Mouse (Mus musculus): ENCODE results near the gene Map3k11. TPM values are rescaled to one million over a fixed set of nuclear protein-coding genes. Genes with fewer than 3 reads are reported as not detected.

The Map3k11 gene
- total and polyA plus RNA-seq, 3 experiments, result 20.8 to 31.9 (median 23.2) TPM

DNA sequence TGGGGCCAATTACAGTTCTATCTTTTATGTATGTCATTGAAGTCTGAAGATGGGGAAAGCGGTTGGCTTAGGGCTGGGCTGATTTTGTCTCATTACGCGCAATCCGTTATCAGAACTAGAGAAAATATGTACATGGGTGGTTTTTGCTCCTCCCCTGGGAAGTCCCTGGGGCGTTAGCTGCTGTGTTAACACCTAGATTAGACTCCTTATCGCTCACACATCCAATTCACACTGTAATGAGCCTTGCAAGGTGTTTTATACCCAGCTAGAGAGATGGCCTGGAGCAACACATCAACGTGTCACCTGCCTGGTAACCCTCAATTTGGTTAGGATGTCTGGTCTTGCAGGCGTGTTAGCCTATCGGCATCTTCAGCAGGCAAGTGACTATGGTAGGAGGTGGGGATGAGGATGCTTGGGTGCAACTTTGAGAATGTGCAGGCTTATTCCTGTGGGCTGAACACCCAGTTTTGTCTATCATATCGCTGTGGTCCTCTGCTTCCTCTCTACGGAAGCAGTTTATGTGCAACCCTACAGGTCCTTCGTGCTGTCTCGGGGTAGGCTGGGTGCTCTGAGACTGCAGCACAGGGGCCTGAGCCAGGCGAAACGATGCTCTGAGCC lies 38.5 kb downstream of the Map3k11 start:
- Histone ChIP-seq H3K9ac (ENCODE audit: low read depth, low read length) (peak overlapping the region; percentile 37), H3K4me1 (ENCODE audit: control insufficient read depth, insufficient read depth, low read length) (peaks cover 26% of the 10 kb centered on the region), H3K27me3 (ENCODE audit: control insufficient read depth, insufficient read depth, low read length) (no peaks in the 10 kb centered on the region), H3K36me3 (ENCODE audit: control insufficient read depth, insufficient read depth, low read length) (no peaks in the 10 kb centered on the region), H3K27ac (peak overlapping the region; percentile 95), H3K79me2 (replicated peaks; ENCODE audit: control insufficient read depth, insufficient read depth, low read length) (no peaks in the 10 kb centered on the region), H3K4me3 (peak overlapping the region; percentile 73)
- intact Hi-C loops (cut with DNase I), result loop anchor here (1.0 to 5.0 kb wide), 5 partner anchors 35 to 400 kb away; partner anchors contain the start of genes Kat5 and Snx15
- no peak for DNase-seq
- TF ChIP-seq POLR2A (IDR thresholded peaks at IDR 0.05; ENCODE audit: insufficient read depth, low read depth, low read length), result no peak
- no peak for TF ChIP-seq EP300 (IDR thresholded peaks at IDR 0.05; ENCODE audit: insufficient read depth, low read depth, low read length)
- TF ChIP-seq CTCF (IDR thresholded peaks at IDR 0.05), result no peak
- WGBS, result 36% methylated on average over 15 of the region's 15 CpGs

DNA sequence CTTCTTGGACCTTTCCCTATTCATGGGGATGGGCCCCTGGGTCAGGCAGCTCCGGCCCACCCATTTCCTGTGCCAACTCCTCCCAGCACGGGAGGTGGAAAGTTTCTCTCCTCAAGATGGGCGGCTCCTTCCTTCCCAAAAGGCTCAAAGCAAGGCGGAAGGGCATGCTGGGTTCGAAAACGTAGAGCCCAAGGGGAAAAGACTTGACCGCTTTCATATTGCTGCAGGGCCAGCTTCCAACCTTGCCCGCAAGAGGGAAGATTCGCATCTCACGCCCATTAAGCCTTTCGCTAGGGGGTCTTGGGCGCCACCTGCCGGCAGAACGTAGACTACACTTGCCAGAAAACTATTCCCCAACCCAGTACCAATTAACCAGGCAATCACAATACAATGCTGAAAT lies 39.2 kb downstream of the Map3k11 start:
- Histone ChIP-seq H3K4me1 (ENCODE audit: control insufficient read depth, insufficient read depth, low read length) (peaks cover 26% of the 10 kb centered on the region), H3K27ac (peak overlapping the region; percentile 95), H3K36me3 (ENCODE audit: control insufficient read depth, insufficient read depth, low read length) (no peaks in the 10 kb centered on the region), H3K9ac (ENCODE audit: low read depth, low read length) (peak overlapping the region; percentile 91), H3K4me3 (peak overlapping the region; percentile 73), H3K79me2 (replicated peaks; ENCODE audit: control insufficient read depth, insufficient read depth, low read length) (no peaks in the 10 kb centered on the region), H3K27me3 (ENCODE audit: control insufficient read depth, insufficient read depth, low read length) (no peaks in the 10 kb centered on the region)
- peak; percentile 93 for TF ChIP-seq EP300 (IDR thresholded peaks at IDR 0.05; ENCODE audit: insufficient read depth, low read depth, low read length)
- TF ChIP-seq CTCF (IDR thresholded peaks at IDR 0.05), result peak; percentile 96
- TF ChIP-seq POLR2A (IDR thresholded peaks at IDR 0.05; ENCODE audit: insufficient read depth, low read depth, low read length), result peak; percentile 45; the same call in 1 of the 2 replicates
- intact Hi-C loops (cut with DNase I), result loop anchor here (1.0 to 5.0 kb wide), 7 partner anchors 16 to 400 kb away; partner anchors contain the start of genes Kat5, Scyl1 and Snx15
- DNase-seq, result peak; percentile 90 to 95
- 2% methylated on average over 14 of the region's 14 CpGs for WGBS

DNA sequence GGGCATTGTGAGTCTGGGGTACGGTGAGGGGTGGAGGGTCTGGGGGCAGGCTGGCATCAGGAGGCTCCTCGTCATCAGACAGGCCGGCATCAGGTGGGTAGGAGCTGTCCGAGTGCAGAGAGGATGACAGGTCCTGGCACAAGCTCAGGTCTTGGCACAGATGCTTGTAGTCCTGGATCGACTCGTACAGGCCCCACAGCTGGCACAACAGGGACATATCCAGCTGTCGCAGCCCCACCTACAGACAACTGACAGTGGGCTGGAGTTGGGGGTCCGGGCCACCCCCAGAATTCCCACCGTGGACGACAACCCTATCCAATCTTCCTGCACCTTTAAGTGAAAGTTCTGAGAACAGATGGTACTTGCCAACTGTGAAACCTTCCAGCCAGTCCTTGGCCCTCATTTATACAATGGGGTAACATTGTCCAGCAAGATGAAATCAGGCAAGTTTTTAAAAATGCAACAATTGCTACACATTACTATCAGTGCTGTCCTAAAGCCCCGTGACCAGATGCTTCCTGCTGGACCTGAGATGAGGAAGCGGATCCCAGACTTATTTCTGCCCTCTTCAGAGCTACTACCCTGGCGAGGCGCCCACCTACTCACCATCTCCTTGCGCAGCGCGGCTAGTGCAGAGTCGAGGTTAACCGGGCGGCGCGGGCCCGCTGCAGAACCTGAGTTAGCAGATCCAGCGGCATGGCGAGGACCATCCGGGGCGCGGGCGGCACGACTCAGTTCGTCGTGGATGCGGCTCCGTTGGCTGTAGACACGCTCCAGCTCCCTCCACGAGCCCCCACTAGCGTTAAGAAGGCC lies 40.3 kb downstream of the Map3k11 start:
- H3K9ac ChIP-seq (ENCODE audit: low read depth, low read length), result peak overlapping the region; percentile 91
- WGBS, result 2% methylated on average over 37 of the region's 37 CpGs
- intact Hi-C loops (cut with DNase I), result loop anchor here (1.0 to 5.0 kb wide), 6 partner anchors 18 to 398 kb away; partner anchors contain the start of genes Kat5, Scyl1 and Snx15
- no peaks in the 10 kb centered on the region for H3K36me3 ChIP-seq (ENCODE audit: control insufficient read depth, insufficient read depth, low read length)
- TF ChIP-seq EP300 (IDR thresholded peaks at IDR 0.05; ENCODE audit: insufficient read depth, low read depth, low read length), result no peak
- TF ChIP-seq POLR2A (IDR thresholded peaks at IDR 0.05; ENCODE audit: insufficient read depth, low read depth, low read length), result no peak
- no peak for TF ChIP-seq CTCF (IDR thresholded peaks at IDR 0.05)
- peak overlapping the region; percentile 73 for H3K4me3 ChIP-seq
- DNase-seq, result peak; percentile 66 to 70
- H3K79me2 ChIP-seq (replicated peaks; ENCODE audit: control insufficient read depth, insufficient read depth, low read length), result no peaks in the 10 kb centered on the region
- H3K4me1 ChIP-seq (ENCODE audit: control insufficient read depth, insufficient read depth, low read length), result peaks cover 25% of the 10 kb centered on the region
- peak overlapping the region; percentile 95 for H3K27ac ChIP-seq
- no peaks in the 10 kb centered on the region for H3K27me3 ChIP-seq (ENCODE audit: control insufficient read depth, insufficient read depth, low read length)

DNA sequence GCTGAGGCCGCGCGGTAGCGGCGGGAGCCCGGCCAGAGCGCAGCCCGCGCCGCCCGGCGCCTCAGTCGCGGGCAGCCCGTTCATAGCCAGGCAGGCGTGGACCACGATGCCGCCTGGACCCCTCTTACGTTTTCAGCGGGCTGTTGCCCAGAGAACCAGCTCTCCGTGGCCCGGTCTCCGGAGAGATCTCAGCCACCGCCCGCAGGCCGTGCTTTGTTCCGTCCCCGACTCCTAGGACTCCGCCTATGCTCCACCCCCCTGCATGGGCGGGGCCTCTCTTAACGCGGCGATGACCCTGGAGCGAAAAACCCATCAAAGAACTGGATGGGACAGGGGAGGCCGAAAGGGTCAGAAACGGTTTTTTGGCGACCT lies 40.9 kb downstream of the Map3k11 start, which contains the start of gene Fam89b:
Gene Fam89b, minus strand, starts transcription at position 210 of the 372 bp plus-strand sequence.
- H3K36me3 ChIP-seq (ENCODE audit: control insufficient read depth, insufficient read depth, low read length), result no peaks in the 10 kb centered on the region
- under 1% methylated on average over 37 of the region's 37 CpGs for WGBS
- intact Hi-C loops (cut with DNase I), result loop anchor here (2.0 to 5.0 kb wide), 5 partner anchors 41 to 398 kb away; partner anchors contain the start of genes Kat5, Scyl1 and Snx15
- peak within 1 kb of the TSS; percentile 73 for H3K4me3 ChIP-seq
- TF ChIP-seq CTCF (IDR thresholded peaks at IDR 0.05), result 0 out of 2 replicates have a peak, but pooled peaks have one; percentile 3
- peak; percentile 96 for TF ChIP-seq POLR2A (IDR thresholded peaks at IDR 0.05; ENCODE audit: insufficient read depth, low read depth, low read length)
- TF ChIP-seq EP300 (IDR thresholded peaks at IDR 0.05; ENCODE audit: insufficient read depth, low read depth, low read length), result 0 out of 2 replicates have a peak, but pooled peaks have one; percentile 41
- DNase-seq, result peak; percentile 93 to 95
- H3K79me2 ChIP-seq (replicated peaks; ENCODE audit: control insufficient read depth, insufficient read depth, low read length), result no peaks in the 10 kb centered on the region
- peaks cover 20% of the 10 kb centered on the region for H3K4me1 ChIP-seq (ENCODE audit: control insufficient read depth, insufficient read depth, low read length)
- H3K27me3 ChIP-seq (ENCODE audit: control insufficient read depth, insufficient read depth, low read length), result no peaks in the 10 kb centered on the region
- peak within 1 kb of the TSS; percentile 91 for H3K9ac ChIP-seq (ENCODE audit: low read depth, low read length)
- H3K27ac ChIP-seq, result peak within 1 kb of the TSS; percentile 95

DNA sequence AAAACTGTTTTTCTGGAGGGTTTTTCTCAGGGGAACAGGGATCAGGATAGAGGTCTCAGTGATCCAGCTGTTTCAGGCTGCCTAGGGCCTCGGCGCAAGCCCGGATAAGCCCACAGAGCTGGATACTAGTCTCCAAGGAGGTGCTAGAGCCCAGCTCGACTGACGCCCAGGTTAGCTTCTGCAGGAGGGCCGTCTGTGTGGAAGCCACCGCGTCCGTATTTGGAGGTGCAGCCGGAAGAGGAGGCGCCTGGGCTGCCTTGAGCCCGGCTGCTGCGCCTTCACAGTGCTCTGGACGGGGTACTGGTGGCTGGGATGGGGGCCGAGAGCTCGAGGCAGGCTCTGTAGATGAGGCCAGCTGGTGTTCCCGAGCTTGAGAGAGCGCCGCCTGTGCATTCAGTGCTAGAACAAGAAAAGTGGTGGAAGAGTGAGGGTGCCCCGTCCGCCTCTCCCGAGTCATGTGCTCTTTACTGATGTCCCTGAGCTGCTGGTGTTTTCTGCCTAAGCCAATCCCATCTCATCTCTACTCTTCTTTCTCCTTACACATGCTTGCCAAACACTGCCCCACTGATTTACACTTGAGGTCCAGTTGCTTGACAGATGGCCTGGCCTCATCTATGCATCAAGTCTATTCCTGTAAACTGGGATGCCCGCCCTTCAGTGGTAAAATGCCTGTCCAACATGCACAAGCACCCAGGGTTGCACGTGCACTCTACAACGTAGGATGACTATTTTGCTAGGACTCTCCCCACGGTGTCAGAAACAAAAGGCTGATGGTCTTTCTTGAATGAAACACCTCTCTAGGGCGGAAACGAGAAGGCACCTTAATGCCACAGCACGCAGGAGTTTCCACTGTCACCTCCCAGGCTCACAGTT lies 42.0 kb downstream of the Map3k11 start:
- Histone ChIP-seq H3K4me1 (ENCODE audit: control insufficient read depth, insufficient read depth, low read length) (peaks cover 19% of the 10 kb centered on the region), H3K27ac (no peak overlapping the region; the same call in 1 of the 2 replicates), H3K4me3 (peak overlapping the region; percentile 78), H3K79me2 (replicated peaks; ENCODE audit: control insufficient read depth, insufficient read depth, low read length) (no peaks in the 10 kb centered on the region), H3K9ac (ENCODE audit: low read depth, low read length) (0 out of 2 replicates have a peak overlapping the region, but pooled peaks have one; percentile 55), H3K36me3 (ENCODE audit: control insufficient read depth, insufficient read depth, low read length) (no peaks in the 10 kb centered on the region), H3K27me3 (ENCODE audit: control insufficient read depth, insufficient read depth, low read length) (no peaks in the 10 kb centered on the region)
- TF ChIP-seq EP300 (IDR thresholded peaks at IDR 0.05; ENCODE audit: insufficient read depth, low read depth, low read length) (no peak), CTCF (IDR thresholded peaks at IDR 0.05) (peak; percentile 48)
- intact Hi-C loops (cut with DNase I), result no loop called here
- WGBS, result 78% methylated on average over 29 of the region's 29 CpGs
- DNase-seq, result no peak
